Mouse (Mus musculus) embryonic facial prominence, embryonic 15.5 days (tissue): ENCODE data around the gene Ift74. TPM values are rescaled to one million over a fixed set of nuclear protein-coding genes. Genes with fewer than 3 reads are reported as not detected.

Experiments used
- ATAC-seq: fragments of 200-750 bp; cut with Nextera tagmentation; 2 replicates; pipeline ENCODE4 v1.8.0; 2017; ENCODE audit warnings: low read depth, moderate TSS enrichment; ENCODE audit not compliant: insufficient number of reproducible peaks, low FRiP score, low TSS enrichment
- H3K27ac ChIP-seq: fragments of 300-500 bp; sonication (generic); replicated peaks from 2 replicates; pipeline ENCODE4 v1.5.1; 2015; ENCODE audit warnings: mild to moderate bottlenecking, inconsistent platforms
- H3K27me3 ChIP-seq: fragments of 300-500 bp; sonication (generic); 2 replicates; pipeline ENCODE4 v1.6.1; 2015; ENCODE audit warnings: inconsistent platforms
- H3K36me3 ChIP-seq: fragments of 300-500 bp; sonication (generic); 2 replicates; pipeline ENCODE4 v1.6.1; 2015; ENCODE audit warnings: mild to moderate bottlenecking, inconsistent platforms
- H3K4me1 ChIP-seq: fragments of 300-500 bp; sonication (generic); 2 replicates; pipeline ENCODE4 v1.6.1; 2015; ENCODE audit warnings: inconsistent platforms
- H3K4me2 ChIP-seq: fragments of 300-500 bp; sonication (generic); replicated peaks from 2 replicates; pipeline ENCODE4 v1.6.1; 2015; ENCODE audit warnings: mild to moderate bottlenecking, inconsistent platforms
- H3K4me3 ChIP-seq: fragments of 300-500 bp; sonication (generic); replicated peaks from 2 replicates; pipeline ENCODE4 v1.5.1; 2015; ENCODE audit warnings: mild to moderate bottlenecking, inconsistent platforms
- H3K9ac ChIP-seq: fragments of 300-500 bp; sonication (generic); 2 replicates; pipeline ENCODE4 v1.6.1; 2015; ENCODE audit warnings: inconsistent platforms
- H3K9me3 ChIP-seq: fragments of 300-500 bp; sonication (generic); replicated peaks from 2 replicates; pipeline ENCODE4 v1.6.1; 2016; ENCODE audit warnings: inconsistent platforms
- WGBS: fragments of 180-500 bp; shearing (Covaris S2); methylation state at CpG from one replicate; pipeline ENCODE4 v1.1.7; 2015; 5-methylcytosine and 5-hydroxymethylcytosine counted together
- polyA plus RNA-seq: library from polyadenylated mRNA; unstranded; fragments of >200 nt; fragmentation: Nextera tagmentation; extraction: Ambion mirVana; gene quantifications from 2 replicates; pipeline ENCODE4 v1.2.1, GENCODE M21; 2015

Gene Ift74
- polyA plus RNA-seq = 32.9 and 37.8 TPM in 2 replicates

DNA sequence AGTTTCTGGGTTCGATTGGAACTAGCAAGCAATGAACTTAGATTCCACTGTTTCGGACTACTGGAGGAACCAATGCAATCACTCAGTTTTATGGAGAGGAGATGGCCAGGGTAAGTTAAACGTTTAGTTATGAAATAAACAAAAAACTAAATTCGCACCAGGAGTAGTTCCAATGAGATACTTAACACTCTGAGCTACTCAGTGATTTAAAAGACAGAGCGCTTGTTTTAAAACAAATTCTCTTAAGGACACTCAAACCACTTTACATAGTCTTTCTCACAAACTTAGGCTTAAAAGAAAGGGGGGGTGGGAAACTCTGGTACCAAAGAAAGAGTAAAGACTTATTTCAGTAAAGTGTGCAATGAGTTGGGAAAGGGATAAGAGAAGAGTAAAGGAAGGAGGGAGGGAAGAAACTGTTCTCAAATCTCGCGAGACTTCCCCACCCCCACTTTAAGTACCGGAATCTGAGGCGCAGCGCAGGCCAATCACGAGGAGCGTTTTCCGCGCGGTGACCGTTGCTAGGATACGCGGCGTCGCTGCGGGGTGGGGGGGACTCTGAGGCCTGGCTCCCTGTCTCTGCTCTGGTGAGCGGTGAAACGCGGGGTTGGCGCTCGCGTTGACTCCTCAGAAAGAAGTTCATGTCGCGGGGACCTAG lies at the start of gene Ift74:
Gene Ift74 (plus strand): TSS at position 520 of the 655 bp plus-strand sequence.
- peak; percentile 100 for ATAC-seq
- Histone ChIP-seq H3K27ac (peak within 1 kb of the TSS; percentile 85), H3K9ac (peak within 1 kb of the TSS; percentile 73), H3K4me3 (peak within 1 kb of the TSS; percentile 74), H3K4me1 (0 out of 2 replicates have a peak, but pooled peaks cover 3% of the 10 kb centered on the region), H3K27me3 (no peaks in the 10 kb centered on the region), H3K9me3 (no peaks in the 10 kb centered on the region), H3K4me2 (peak within 1 kb of the TSS; percentile 60), H3K36me3 (no peaks in the 10 kb centered on the region)
- WGBS = 3% methylated on average over 29 of the region's 29 CpGs

DNA sequence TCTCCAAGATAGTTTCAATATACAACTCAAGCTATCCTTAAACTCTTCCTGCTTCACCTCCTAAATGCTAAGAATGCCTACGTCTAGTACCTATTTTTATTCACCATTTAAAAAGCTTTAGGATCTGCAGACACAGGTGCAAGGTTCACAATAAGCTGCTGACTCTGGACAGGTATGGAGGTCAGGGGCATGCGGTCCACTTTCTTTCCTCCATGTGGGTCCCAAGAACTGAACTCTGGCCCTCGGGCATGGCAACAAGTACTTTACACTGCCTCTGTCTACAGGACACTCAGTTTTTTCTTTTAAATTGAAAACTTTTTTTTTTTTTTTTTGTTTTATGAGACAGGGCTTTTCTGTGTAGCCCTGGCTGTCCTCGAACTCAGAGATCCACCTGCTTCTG lies 41.6 kb upstream of the Ift74 start:
- no peaks in the 10 kb centered on the region for H3K9me3 ChIP-seq
- 89% methylated on average over 4 of the region's 4 CpGs for WGBS
- H3K36me3 ChIP-seq = peaks cover 22% of the 10 kb centered on the region; the same call in 1 of the 2 replicates
- H3K27ac ChIP-seq = no peak overlapping the region
- ATAC-seq = no peak
- no peaks in the 10 kb centered on the region for H3K27me3 ChIP-seq
- no peaks in the 10 kb centered on the region for H3K4me1 ChIP-seq
- H3K9ac ChIP-seq = no peak overlapping the region
- H3K4me2 ChIP-seq = no peak overlapping the region
- no peak overlapping the region for H3K4me3 ChIP-seq

- H3K4me3 ChIP-seq = no peak overlapping the region
- H3K4me2 ChIP-seq = no peak overlapping the region
- no peaks in the 10 kb centered on the region for H3K36me3 ChIP-seq
- H3K27me3 ChIP-seq = no peaks in the 10 kb centered on the region
- H3K9me3 ChIP-seq = no peaks in the 10 kb centered on the region
- 75% methylated on average over 4 of the region's 4 CpGs for WGBS
- no peaks in the 10 kb centered on the region for H3K4me1 ChIP-seq
- H3K9ac ChIP-seq = no peak overlapping the region
- no peak for ATAC-seq
- no peak overlapping the region for H3K27ac ChIP-seq
Observed at GRCm38 (mm10) chr4:94591765-94592381, 22.4 kb upstream of the Ift74 start.

DNA sequence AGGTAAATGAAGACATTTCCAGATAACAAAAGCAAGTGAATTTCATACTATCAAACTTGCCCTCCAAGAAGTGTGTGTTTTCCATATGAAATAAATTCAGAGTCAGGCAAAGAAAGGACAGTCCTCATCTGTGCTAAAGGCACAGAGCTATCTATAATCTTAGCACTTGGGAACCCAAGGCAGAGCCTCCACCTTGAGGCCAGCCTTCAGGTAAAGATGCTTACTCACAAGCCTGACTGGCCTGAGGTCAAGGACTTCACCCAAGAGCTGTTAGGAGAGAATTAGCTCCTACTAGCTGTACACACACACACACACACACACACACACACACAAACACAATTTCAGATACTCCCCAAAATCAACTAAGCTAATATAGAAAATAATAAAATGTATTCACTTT lies 21.6 kb upstream of the Ift74 start:
- no peak for ATAC-seq
- Histone ChIP-seq H3K27me3 (no peaks in the 10 kb centered on the region), H3K4me1 (no peaks in the 10 kb centered on the region), H3K27ac (no peak overlapping the region), H3K4me3 (no peak overlapping the region), H3K9ac (no peak overlapping the region), H3K36me3 (no peaks in the 10 kb centered on the region), H3K9me3 (no peaks in the 10 kb centered on the region), H3K4me2 (no peak overlapping the region)

DNA sequence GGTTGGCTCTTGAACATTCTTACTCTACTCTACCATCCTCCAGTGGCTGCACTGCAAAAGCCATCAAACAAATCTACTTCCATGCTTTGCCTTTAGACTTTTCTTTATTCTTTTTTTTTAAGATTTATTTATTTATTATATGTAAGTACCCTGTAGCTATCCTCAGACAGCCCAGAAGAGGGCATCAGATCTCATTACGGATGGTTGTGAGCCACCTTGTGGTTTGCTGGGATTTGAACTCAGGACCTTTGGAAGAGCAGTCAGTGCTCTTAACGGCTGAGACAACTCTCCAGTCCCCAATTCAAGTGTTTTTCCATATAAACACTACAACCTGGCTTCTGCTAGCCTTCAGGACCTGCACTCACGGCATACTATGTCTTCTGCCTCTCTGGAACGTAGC lies 12.9 kb upstream of the Ift74 start:
- 83% methylated on average over 4 of the region's 4 CpGs for WGBS
- H3K9ac ChIP-seq = no peak overlapping the region
- H3K4me2 ChIP-seq = peak overlapping the region; percentile 75; the same call in 1 of the 2 replicates
- H3K9me3 ChIP-seq = no peaks in the 10 kb centered on the region
- no peak for ATAC-seq
- no peaks in the 10 kb centered on the region for H3K27me3 ChIP-seq
- H3K27ac ChIP-seq = no peak overlapping the region
- peak overlapping the region; percentile 84 for H3K4me3 ChIP-seq
- H3K36me3 ChIP-seq = no peaks in the 10 kb centered on the region
- H3K4me1 ChIP-seq = peaks cover 13% of the 10 kb centered on the region; the same call in 1 of the 2 replicates

GRCm38 (mm10) chr4:94602496-94603030 lies 11.7 kb upstream of the Ift74 start:
- Histone ChIP-seq H3K4me2 (peak overlapping the region; percentile 75), H3K27me3 (no peaks in the 10 kb centered on the region), H3K27ac (peak overlapping the region; percentile 93), H3K9me3 (no peaks in the 10 kb centered on the region), H3K9ac (peak overlapping the region; percentile 82), H3K4me1 (peaks cover 13% of the 10 kb centered on the region; the same call in 1 of the 2 replicates), H3K4me3 (peak overlapping the region; percentile 84), H3K36me3 (no peaks in the 10 kb centered on the region)
- WGBS = under 1% methylated on average over 33 of the region's 33 CpGs
- peak; percentile 62 for ATAC-seq

- peak within 1 kb of the TSS; percentile 82 for H3K9ac ChIP-seq
- no peaks in the 10 kb centered on the region for H3K36me3 ChIP-seq
- H3K9me3 ChIP-seq = no peaks in the 10 kb centered on the region
- peak; percentile 98 for ATAC-seq
- peak within 1 kb of the TSS; percentile 93 for H3K27ac ChIP-seq
- H3K4me3 ChIP-seq = peak within 1 kb of the TSS; percentile 84
- peaks cover 13% of the 10 kb centered on the region; the same call in 1 of the 2 replicates for H3K4me1 ChIP-seq
- no peaks in the 10 kb centered on the region for H3K27me3 ChIP-seq
- under 1% methylated on average over 61 of the region's 61 CpGs for WGBS
- peak within 1 kb of the TSS; percentile 75 for H3K4me2 ChIP-seq
Observed at GRCm38 (mm10) chr4:94603031-94603629, 11.2 kb upstream of the Ift74 start, which contains the start of gene Plaa. Gene Plaa (minus strand): TSS chr4:94603244.

DNA sequence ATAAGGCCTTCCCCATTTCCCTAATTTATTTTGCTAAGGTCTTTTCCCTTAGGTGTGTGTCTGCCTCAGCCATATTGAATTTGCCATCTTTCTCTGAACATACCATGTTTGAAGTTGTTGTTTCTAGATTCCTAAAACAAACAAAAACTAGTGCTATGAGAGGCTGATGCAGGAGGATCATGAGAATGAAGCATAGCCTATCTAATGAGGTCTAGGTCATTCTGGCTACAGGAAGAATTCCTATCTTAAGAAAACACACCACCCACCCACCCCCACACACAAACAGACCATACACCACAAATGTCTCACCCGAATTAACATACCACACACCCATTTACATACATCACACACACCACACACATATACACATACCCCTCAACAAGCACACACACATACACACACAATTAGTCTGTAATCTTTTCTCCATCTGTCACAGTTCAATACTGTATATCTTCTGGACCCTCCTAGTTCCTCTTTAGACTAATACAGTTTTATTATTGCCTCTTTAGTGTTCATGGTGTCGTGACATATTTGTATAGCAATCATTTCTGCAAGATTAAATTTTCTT lies 9.8 kb upstream of the Ift74 start:
- no peak overlapping the region for H3K27ac ChIP-seq
- ATAC-seq = no peak
- H3K27me3 ChIP-seq = no peaks in the 10 kb centered on the region
- no peak overlapping the region for H3K4me3 ChIP-seq
- H3K4me1 ChIP-seq = peaks cover 13% of the 10 kb centered on the region; the same call in 1 of the 2 replicates
- WGBS = 93% methylated on average over 2 of the region's 2 CpGs
- no peak overlapping the region for H3K4me2 ChIP-seq
- no peaks in the 10 kb centered on the region for H3K36me3 ChIP-seq
- no peak overlapping the region for H3K9ac ChIP-seq
- H3K9me3 ChIP-seq = no peaks in the 10 kb centered on the region

DNA sequence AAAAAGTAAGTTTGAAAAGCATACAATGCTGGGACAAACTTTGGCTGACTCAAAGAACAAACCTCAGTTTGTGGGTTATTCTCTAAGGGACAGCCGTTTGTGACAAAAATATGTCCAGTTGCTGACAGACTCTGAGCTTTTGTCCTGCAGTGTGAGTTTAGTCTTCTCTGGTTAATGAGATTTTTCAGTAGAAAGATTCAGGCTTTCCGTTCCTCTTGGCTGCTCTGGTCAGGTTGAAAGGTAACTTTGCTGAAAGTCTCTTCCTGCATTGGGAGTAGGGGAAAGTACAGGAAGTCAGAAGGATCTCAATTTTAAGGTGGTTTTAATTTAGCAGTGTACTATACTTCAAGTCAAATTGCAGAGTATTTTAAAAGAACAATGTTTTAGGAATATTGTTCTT lies 8.7 kb upstream of the Ift74 start:
- Histone ChIP-seq H3K9ac (no peak overlapping the region), H3K4me1 (peaks cover 13% of the 10 kb centered on the region; the same call in 1 of the 2 replicates), H3K27ac (no peak overlapping the region), H3K27me3 (no peaks in the 10 kb centered on the region), H3K4me2 (no peak overlapping the region), H3K9me3 (no peaks in the 10 kb centered on the region), H3K4me3 (no peak overlapping the region), H3K36me3 (no peaks in the 10 kb centered on the region)
- WGBS = 83% methylated on average over 2 of the region's 2 CpGs
- no peak for ATAC-seq

- H3K4me2 ChIP-seq = no peak overlapping the region
- no peaks in the 10 kb centered on the region for H3K36me3 ChIP-seq
- no peaks in the 10 kb centered on the region for H3K9me3 ChIP-seq
- no peak for ATAC-seq
- no peak overlapping the region for H3K27ac ChIP-seq
- 73% methylated on average over 3 of the region's 3 CpGs for WGBS
- H3K4me3 ChIP-seq = no peak overlapping the region
- H3K9ac ChIP-seq = no peak overlapping the region
- no peaks in the 10 kb centered on the region for H3K27me3 ChIP-seq
- H3K4me1 ChIP-seq = 0 out of 2 replicates have a peak, but pooled peaks cover 1% of the 10 kb centered on the region
Observed at GRCm38 (mm10) chr4:94610339-94610738, 4.0 kb upstream of the Ift74 start.

GRCm38 (mm10) chr4:94614627-94615006 lies 326 bp downstream of the Ift74 start:
- H3K9me3 ChIP-seq = no peaks in the 10 kb centered on the region
- peak overlapping the region; percentile 73 for H3K9ac ChIP-seq
- 0 out of 2 replicates have a peak, but pooled peaks cover 3% of the 10 kb centered on the region for H3K4me1 ChIP-seq
- peak overlapping the region; percentile 85 for H3K27ac ChIP-seq
- H3K36me3 ChIP-seq = no peaks in the 10 kb centered on the region
- no peaks in the 10 kb centered on the region for H3K27me3 ChIP-seq
- H3K4me3 ChIP-seq = peak overlapping the region; percentile 74
- ATAC-seq = peak; percentile 73
- under 1% methylated on average over 18 of the region's 18 CpGs for WGBS
- peak overlapping the region; percentile 60 for H3K4me2 ChIP-seq
